Comparison of ENCODE assay signal across 26 mouse cellular contexts in the genomic region with DNA sequence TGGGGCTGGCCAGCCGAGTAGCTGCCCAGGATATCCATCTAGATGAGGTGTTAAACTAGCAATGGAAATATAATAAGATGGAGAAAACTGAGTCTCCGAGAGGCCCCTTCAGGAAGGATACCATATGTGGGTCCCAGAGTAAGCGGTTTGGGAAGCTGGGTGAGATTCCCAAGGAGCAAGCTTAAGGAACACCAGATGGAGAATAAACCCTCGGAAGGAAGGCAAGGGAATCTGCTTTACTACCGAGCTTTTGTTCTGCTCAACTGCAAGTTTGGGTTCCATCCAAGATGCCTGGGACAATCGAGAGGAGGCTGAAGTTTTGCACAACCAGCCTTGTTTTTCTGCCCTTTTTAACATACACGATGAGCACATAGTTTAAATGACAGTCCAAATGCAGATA.
A peak's percentile ranks its signal among the peaks of the same experiment; 100 is the strongest.
DNase-seq lines count a peak whose midpoint lies in the region; ATAC-seq and TF ChIP-seq lines count a peak whose summit lies in the region.
"Had no signal": no experiment of that assay in that cellular context is flagged by ENCODE, and none has a peak within 500 bp of the region (broad histone marks: within the 10 kb centered on the region; RNA-seq: fewer than 3 reads in every experiment).

No protein-coding gene starts in this region.

- no peak overlapping the region for H3K4me2 ChIP-seq in lung, embryonic 14.5 days
- no peak overlapping the region for H3K4me2 ChIP-seq in embryonic facial prominence, embryonic 15.5 days (replicated peaks)
- H3K4me2 ChIP-seq: forebrain, embryonic 12.5 days; heart, embryonic 11.5 days; lung, embryonic 15.5 days; midbrain, embryonic 11.5 days had no signal

- H3K36me3 ChIP-seq in lung, embryonic 14.5 days (ENCODE audit: insufficient read depth) = no peaks in the 10 kb centered on the region
- no peaks in the 10 kb centered on the region for H3K36me3 ChIP-seq in embryonic facial prominence, embryonic 15.5 days
- H3K36me3 ChIP-seq: forebrain, embryonic 12.5 days; G1E; lung, embryonic 15.5 days had no signal

- WGBS in lung, embryonic 14.5 days = 55% methylated on average over 7 of the region's 7 CpGs
- WGBS in embryonic facial prominence, embryonic 15.5 days = 37% methylated on average over 7 of the region's 7 CpGs

- no peaks in the 10 kb centered on the region for H3K4me1 ChIP-seq in lung, embryonic 14.5 days (ENCODE audit: insufficient read depth)
- H3K4me1 ChIP-seq in embryonic facial prominence, embryonic 15.5 days = peaks cover 9% of the 10 kb centered on the region; the same call in 1 of the 2 replicates
- H3K4me1 ChIP-seq: forebrain, embryonic 12.5 days; lung, embryonic 15.5 days had no signal

- H3K27me3 ChIP-seq in lung, embryonic 14.5 days (ENCODE audit: insufficient read depth, low read length) = no peaks in the 10 kb centered on the region
- H3K27me3 ChIP-seq in embryonic facial prominence, embryonic 15.5 days = no peaks in the 10 kb centered on the region
- H3K27me3 ChIP-seq: CH12.LX; forebrain, embryonic 12.5 days; lung, embryonic 15.5 days had no signal

- TF ChIP-seq CTCF in lung, embryonic 14.5 days (IDR thresholded peaks at IDR 0.05; ENCODE audit: low read depth) = no peak

- no peak overlapping the region for H3K27ac ChIP-seq in lung, embryonic 14.5 days (ENCODE audit: low read depth)
- 0 out of 2 replicates have a peak overlapping the region, but pooled peaks have one; percentile 12 for H3K27ac ChIP-seq in embryonic facial prominence, embryonic 15.5 days (replicated peaks)
- H3K27ac ChIP-seq: forebrain, embryonic 12.5 days; layer of hippocampus, adult 2 months; liver, embryonic 14.5 days; lung, embryonic 15.5 days; macrophage had no signal

- H3K4me3 ChIP-seq in lung, embryonic 14.5 days (ENCODE audit: low read depth, low read length) = no peak overlapping the region
- H3K4me3 ChIP-seq in embryonic facial prominence, embryonic 15.5 days (replicated peaks) = no peak overlapping the region
- H3K4me3 ChIP-seq: forebrain, embryonic 12.5 days; layer of hippocampus, adult 2 months; lung, embryonic 15.5 days had no signal

- DNase-seq in heart, adult 11 months = peak; percentile 69
- DNase-seq in heart, adult 8-10 months (ENCODE audit: low spot score) = no peak
- DNase-seq in lung, embryonic 14.5 days = peak; percentile 37
- DNase-seq in lung, postnatal 10 days = no peak
- no peak for DNase-seq in thymus, postnatal 36 days
- DNase-seq in adrenal gland, adult 2 months = no peak
- DNase-seq: adrenal gland, adult 8-10 months; B cell, adult 2 months; cerebellum, adult 18-20 months; kidney, adult 9 months; kidney, postnatal 14 days; right cerebral cortex, postnatal 14 days; spleen, adult 18-20 months had no signal

- H3K9ac ChIP-seq in lung, embryonic 14.5 days = no peak overlapping the region
- H3K9ac ChIP-seq in embryonic facial prominence, embryonic 15.5 days = no peak overlapping the region
- H3K9ac ChIP-seq: forebrain, embryonic 12.5 days; liver, embryonic 14.5 days; lung, embryonic 15.5 days had no signal

- H3K9me3 ChIP-seq in lung, embryonic 14.5 days (ENCODE audit: low read depth, low read length) = no peaks in the 10 kb centered on the region
- no peaks in the 10 kb centered on the region for H3K9me3 ChIP-seq in embryonic facial prominence, embryonic 15.5 days (replicated peaks)
- H3K9me3 ChIP-seq: forebrain, embryonic 12.5 days; G1E; lung, embryonic 15.5 days had no signal

- no peak for ATAC-seq in lung, embryonic 14.5 days (ENCODE audit: insufficient read depth)
- no peak for ATAC-seq in embryonic facial prominence, embryonic 15.5 days (ENCODE audit: insufficient number of reproducible peaks, low FRiP score, low TSS enrichment, low read depth)
- ATAC-seq: hindbrain, embryonic 16.5 days; intestine, embryonic 16.5 days; Patski had no signal

Comparison
In these comparisons a context has a peak if more than half of its experiments do, and no peak if none do; other contexts are left out.
1. DNase-seq: peak in heart, adult 11 months (single experiment) and lung, embryonic 14.5 days (single experiment); none in heart, adult 8-10 months (single experiment), lung, postnatal 10 days (single experiment), thymus, postnatal 36 days (0 of 2) and adrenal gland, adult 2 months (single experiment).